Mouse (Mus musculus) heart, postnatal 0 days (tissue): ENCODE measurements at regions not wholly inside any gene's neighbourhood (a gene's known extent, or its start where the extent isn't known, plus 50 kb on each side); places are given as distances from the start of the nearest gene placed in this dataset.

Experiments used
- CTCF ChIP-seq: IDR thresholded peaks from 2 replicates; pipeline ENCODE4 v1.5.1; 2016; ENCODE audit warnings: antibody characterized with exemption, control low read depth, low read depth
- EP300 ChIP-seq: IDR thresholded peaks from 2 replicates; pipeline ENCODE4 v1.6.1; 2016; ENCODE audit warnings: antibody characterized with exemption, low read depth

DNA sequence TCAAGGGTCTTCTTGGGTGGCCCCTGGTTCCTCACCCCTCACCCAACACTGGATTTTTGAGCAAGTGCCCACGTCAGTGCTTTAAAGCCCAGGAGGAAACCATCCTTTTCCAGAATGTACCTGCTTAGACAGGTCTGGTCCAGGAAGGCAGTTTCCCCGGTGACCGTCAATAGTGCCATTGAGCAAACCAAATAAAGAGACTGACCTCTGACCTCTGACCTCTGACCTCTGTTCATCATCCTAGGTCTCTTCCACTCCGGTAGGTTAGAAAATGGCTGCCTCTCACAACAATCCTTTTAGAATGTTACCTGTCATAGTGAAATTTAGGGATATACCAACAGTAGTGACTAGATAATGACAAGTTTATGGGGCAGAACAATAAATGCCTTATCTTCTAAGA is 164.5 kb downstream of the Calcrl start:
- TF ChIP-seq CTCF (no peak), EP300 (no peak)
